Mouse (Mus musculus) heart, embryonic 12.5 days (tissue): ENCODE measurements around the gene Bcap29. TPM values are rescaled to one million over a fixed set of nuclear protein-coding genes. Genes with fewer than 3 reads are reported as not detected.

Experiments
- ATAC-seq: fragments of 200-750 bp; cut with Nextera tagmentation; 2 replicates; pipeline ENCODE4 v1.8.0; 2017; ENCODE audit warnings: moderate TSS enrichment, moderate library complexity; ENCODE audit not compliant: insufficient number of reproducible peaks, low FRiP score
- H3K27ac ChIP-seq: fragments of 300-500 bp; sonication (generic); 2 replicates; pipeline ENCODE4 v1.5.1; 2016; ENCODE audit warnings: mild to moderate bottlenecking, moderate library complexity; ENCODE audit not compliant: poor library complexity, severe bottlenecking
- H3K27me3 ChIP-seq: fragments of 300-500 bp; sonication (generic); replicated peaks from 2 replicates; pipeline ENCODE4 v1.6.1; 2016; ENCODE audit warnings: mild to moderate bottlenecking, moderate library complexity
- H3K36me3 ChIP-seq: fragments of 300-500 bp; sonication (generic); 2 replicates; pipeline ENCODE4 v1.6.1; 2016; ENCODE audit warnings: mild to moderate bottlenecking, moderate library complexity
- H3K4me1 ChIP-seq: fragments of 300-500 bp; sonication (generic); replicated peaks from 2 replicates; pipeline ENCODE4 v1.6.1; 2016; ENCODE audit warnings: mild to moderate bottlenecking
- H3K4me2 ChIP-seq: fragments of 300-500 bp; sonication (generic); 2 replicates; pipeline ENCODE4 v1.6.1; 2016; ENCODE audit warnings: mild to moderate bottlenecking, moderate library complexity
- H3K4me3 ChIP-seq: fragments of 300-500 bp; sonication (generic); 2 replicates; pipeline ENCODE4 v1.5.1; 2016; ENCODE audit warnings: mild to moderate bottlenecking
- H3K9ac ChIP-seq: fragments of 300-500 bp; sonication (generic); 2 replicates; pipeline ENCODE4 v1.6.1; 2016; ENCODE audit warnings: mild to moderate bottlenecking, moderate library complexity
- H3K9me3 ChIP-seq: fragments of 300-500 bp; sonication (generic); replicated peaks from 2 replicates; pipeline ENCODE4 v1.6.1; 2016; ENCODE audit warnings: mild to moderate bottlenecking, moderate library complexity
- WGBS: fragments of 180-500 bp; shearing (Covaris S2); methylation state at CpG from one replicate; pipeline ENCODE4 v1.1.7; 2016; 5-methylcytosine and 5-hydroxymethylcytosine counted together
- polyA plus RNA-seq: library from polyadenylated mRNA; unstranded; fragments of >200 nt; fragmentation: Nextera tagmentation; extraction: Ambion mirVana; gene quantifications from 2 replicates; pipeline ENCODE4 v1.2.1, GENCODE M21; 2016

The Bcap29 gene
- polyA plus RNA-seq, 1 experiment from 2014 or later: 52.8 TPM

DNA sequence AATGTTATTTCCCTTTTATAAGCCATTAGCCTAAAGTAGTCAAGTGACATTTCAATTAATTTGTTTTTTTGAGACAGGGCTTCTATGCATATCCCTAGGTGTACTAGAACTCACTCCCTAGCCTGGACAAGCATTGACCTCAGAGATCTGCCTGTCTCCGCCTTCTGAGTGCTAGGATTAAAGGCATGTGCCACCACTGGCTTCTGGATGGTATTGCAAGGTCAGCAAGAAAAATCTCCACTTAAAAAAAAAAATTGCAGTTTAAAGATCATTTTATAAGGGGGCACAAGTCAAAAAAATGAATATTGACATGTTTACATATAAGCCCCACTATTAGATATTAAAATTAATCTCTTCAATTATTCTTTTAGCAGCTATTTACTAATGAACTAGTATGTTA, 9.4 kb downstream of the Bcap29 start:
- Histone ChIP-seq H3K4me1 (no peaks in the 10 kb centered on the region), H3K27ac (no peak overlapping the region), H3K9me3 (no peaks in the 10 kb centered on the region), H3K9ac (no peak overlapping the region), H3K4me3 (no peak overlapping the region), H3K4me2 (no peak overlapping the region), H3K36me3 (peaks cover 46% of the 10 kb centered on the region), H3K27me3 (no peaks in the 10 kb centered on the region)
- no peak for ATAC-seq
- WGBS: 95% methylated on average over 1 of the region's 1 CpGs

DNA sequence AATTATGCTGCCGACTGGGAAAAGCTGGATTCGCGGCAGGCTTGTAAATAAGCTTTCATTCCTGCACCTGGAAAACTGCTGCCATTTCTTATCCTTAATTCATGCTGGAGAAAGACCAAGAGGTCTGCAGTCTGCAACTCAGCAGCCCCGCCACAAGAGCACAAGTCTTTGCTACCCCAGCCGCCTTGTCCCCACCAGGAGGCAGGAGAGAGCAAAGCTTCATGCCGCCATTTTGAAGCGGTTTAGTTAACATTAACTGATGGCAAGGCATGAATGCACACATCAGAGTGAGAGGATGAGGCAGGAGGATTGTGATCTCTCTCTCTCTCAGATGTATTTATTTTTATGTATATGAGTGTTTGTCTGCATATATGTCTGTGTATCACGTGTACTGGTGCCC, 14.4 kb downstream of the Bcap29 start:
- no peak overlapping the region for H3K4me3 ChIP-seq
- ATAC-seq: no peak
- peaks cover 3% of the 10 kb centered on the region for H3K9me3 ChIP-seq
- peaks cover 7% of the 10 kb centered on the region; the same call in 1 of the 2 replicates for H3K4me1 ChIP-seq
- H3K9ac ChIP-seq: no peak overlapping the region
- H3K4me2 ChIP-seq: no peak overlapping the region
- H3K27me3 ChIP-seq: no peaks in the 10 kb centered on the region
- no peak overlapping the region for H3K27ac ChIP-seq
- peaks cover 24% of the 10 kb centered on the region for H3K36me3 ChIP-seq
- 81% methylated on average over 8 of the region's 8 CpGs for WGBS

DNA sequence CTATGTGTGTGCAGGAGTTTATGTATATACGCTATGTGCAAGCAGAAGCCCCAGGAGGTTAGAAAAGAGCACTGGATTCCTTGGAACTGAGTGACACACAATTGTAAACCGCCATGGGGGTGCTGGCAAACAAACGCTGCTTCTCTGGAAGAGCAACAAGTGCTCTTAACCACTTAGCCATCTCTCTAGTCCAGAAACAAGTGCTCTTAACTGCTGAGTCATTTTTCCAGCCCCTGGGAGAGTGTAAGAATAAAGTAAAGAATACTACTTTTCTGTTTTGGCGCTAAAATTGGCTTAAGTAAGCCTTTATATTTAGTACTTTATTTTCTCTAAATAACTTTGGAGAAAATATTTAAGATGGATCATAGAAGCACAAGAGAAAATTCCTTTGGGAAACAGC, 21.1 kb downstream of the Bcap29 start:
- peaks cover 3% of the 10 kb centered on the region for H3K9me3 ChIP-seq
- no peaks in the 10 kb centered on the region for H3K27me3 ChIP-seq
- ATAC-seq: no peak
- peaks cover 5% of the 10 kb centered on the region; the same call in 1 of the 2 replicates for H3K4me1 ChIP-seq
- H3K9ac ChIP-seq: no peak overlapping the region
- 61% methylated on average over 4 of the region's 4 CpGs for WGBS
- no peak overlapping the region for H3K4me3 ChIP-seq
- peaks cover 17% of the 10 kb centered on the region for H3K36me3 ChIP-seq
- H3K4me2 ChIP-seq: no peak overlapping the region
- no peak overlapping the region for H3K27ac ChIP-seq

DNA sequence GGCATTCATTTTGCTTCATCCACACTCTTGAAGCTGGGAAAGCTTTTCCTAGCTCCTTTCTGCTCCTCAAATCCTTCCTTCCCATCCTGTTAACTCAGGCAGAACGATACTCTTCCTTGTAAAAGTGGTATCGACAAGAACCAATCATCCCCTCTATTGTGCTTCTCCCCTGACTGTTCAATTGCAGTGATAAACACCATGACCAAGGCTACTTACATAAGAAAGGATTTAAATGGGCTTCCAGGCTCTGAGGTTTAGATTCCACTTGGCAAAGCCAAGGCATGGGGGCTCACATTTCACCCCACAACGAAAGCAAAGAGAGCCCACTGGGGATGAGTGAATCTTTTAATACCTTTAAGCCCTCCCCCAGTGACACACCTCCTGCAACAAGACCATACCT, 26.3 kb downstream of the Bcap29 start:
- Histone ChIP-seq H3K4me1 (peaks cover 8% of the 10 kb centered on the region), H3K36me3 (0 out of 2 replicates have a peak, but pooled peaks cover 7% of the 10 kb centered on the region), H3K9me3 (no peaks in the 10 kb centered on the region), H3K4me3 (no peak overlapping the region), H3K9ac (no peak overlapping the region), H3K4me2 (no peak overlapping the region), H3K27ac (no peak overlapping the region), H3K27me3 (no peaks in the 10 kb centered on the region)
- WGBS: 43% methylated on average over 3 of the region's 3 CpGs
- ATAC-seq: no peak

DNA sequence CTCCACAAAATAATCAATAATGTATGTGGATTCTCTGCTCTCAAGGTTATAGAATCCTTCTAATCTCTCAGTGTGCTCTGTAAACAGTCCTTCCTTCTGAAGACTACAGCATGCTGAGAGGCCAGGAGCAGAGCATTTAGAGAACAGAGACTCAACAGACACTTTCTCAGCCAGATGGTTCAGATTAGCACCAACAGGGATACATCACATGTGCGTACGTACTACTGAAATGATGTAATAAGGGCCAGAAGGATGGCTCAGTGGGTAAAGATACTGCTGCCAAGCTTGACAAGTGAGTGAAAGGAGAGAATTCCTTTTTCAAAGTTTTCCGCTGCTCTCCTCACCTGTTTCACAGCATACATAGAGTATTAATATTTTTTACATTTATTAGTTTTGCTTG, 29.6 kb downstream of the Bcap29 start:
- H3K4me3 ChIP-seq: no peak overlapping the region
- ATAC-seq: no peak

DNA sequence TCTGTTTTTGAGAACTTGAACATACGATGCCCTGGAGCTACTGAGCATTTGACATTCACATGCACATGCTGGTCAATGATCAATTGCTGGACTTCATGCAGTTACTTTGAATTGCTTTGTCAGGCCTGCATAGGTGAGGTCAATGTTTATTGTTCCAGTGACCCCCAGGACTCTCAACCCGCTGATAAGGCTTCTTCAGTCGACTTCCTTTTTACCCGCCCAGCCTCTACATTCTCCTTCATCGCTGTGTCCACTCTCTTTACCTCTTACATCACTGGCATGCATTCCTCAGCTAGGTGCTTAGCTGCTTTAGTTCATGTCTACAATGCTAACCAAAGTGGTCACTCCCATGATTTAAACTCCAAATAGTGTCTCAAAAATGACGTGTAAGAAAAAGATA, 30.9 kb downstream of the Bcap29 start:
- WGBS: 35% methylated on average over 6 of the region's 6 CpGs
- peaks cover 8% of the 10 kb centered on the region for H3K4me1 ChIP-seq
- ATAC-seq: no peak

More for the DNA sequence above, 29.6 kb downstream of the Bcap29 start:
- Histone ChIP-seq H3K27me3 (no peaks in the 10 kb centered on the region), H3K4me2 (no peak overlapping the region), H3K36me3 (0 out of 2 replicates have a peak, but pooled peaks cover 3% of the 10 kb centered on the region), H3K9ac (0 out of 2 replicates have a peak overlapping the region, but pooled peaks have one; percentile 7), H3K9me3 (no peaks in the 10 kb centered on the region), H3K4me1 (peaks cover 8% of the 10 kb centered on the region), H3K27ac (no peak overlapping the region)
- WGBS: 73% methylated on average over 3 of the region's 3 CpGs

DNA sequence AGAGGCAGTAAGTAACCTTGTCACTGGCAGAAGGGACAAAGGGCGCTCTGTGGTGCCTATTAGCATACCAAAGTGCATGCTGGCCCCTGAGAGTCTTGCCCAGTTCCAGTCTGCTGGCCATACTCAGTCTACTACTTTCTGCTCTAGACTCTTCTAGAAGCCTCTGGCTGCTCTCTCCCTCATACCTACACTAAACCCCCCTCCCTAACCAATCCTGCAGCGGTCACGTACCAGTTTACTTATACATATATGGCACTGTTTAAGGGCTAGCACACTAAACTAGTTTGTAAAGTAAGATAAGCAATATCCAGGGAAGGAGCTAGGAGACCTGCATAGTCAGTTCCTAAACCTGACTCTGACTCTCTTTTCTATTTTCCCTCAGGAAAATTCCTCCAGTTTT, 40.2 kb downstream of the Bcap29 start:
- Histone ChIP-seq H3K4me2 (no peak overlapping the region), H3K9ac (no peak overlapping the region), H3K36me3 (peaks cover 8% of the 10 kb centered on the region; the same call in 1 of the 2 replicates), H3K4me3 (no peak overlapping the region), H3K9me3 (no peaks in the 10 kb centered on the region), H3K4me1 (0 out of 2 replicates have a peak, but pooled peaks cover 2% of the 10 kb centered on the region), H3K27ac (no peak overlapping the region), H3K27me3 (no peaks in the 10 kb centered on the region)
- no peak for ATAC-seq
- WGBS: 90% methylated on average over 3 of the region's 3 CpGs

More for the DNA sequence above, 30.9 kb downstream of the Bcap29 start:
- H3K4me2 ChIP-seq: no peak overlapping the region
- no peak overlapping the region for H3K27ac ChIP-seq
- no peaks in the 10 kb centered on the region for H3K27me3 ChIP-seq
- H3K36me3 ChIP-seq: peaks cover 6% of the 10 kb centered on the region; the same call in 1 of the 2 replicates
- H3K4me3 ChIP-seq: no peak overlapping the region
- no peaks in the 10 kb centered on the region for H3K9me3 ChIP-seq
- H3K9ac ChIP-seq: no peak overlapping the region

DNA sequence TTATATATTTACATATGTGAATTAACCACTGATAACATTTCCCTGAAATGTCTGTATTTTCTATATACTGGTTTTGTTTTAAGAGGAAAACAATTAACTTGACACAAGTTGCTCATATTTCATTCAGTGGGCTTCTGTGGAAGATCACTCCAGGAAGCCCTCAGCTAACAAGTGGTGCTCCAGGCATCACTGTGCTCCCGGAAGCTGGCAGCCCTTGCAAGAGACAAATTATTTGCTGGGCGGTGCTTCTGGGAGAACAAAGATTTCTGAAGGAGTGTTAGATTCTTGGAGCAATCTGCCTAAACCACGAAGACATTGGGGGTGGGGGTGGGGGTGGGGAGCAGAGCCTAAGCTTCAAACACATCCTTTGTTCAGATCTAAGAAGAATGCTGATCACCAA, 42.4 kb downstream of the Bcap29 start:
- H3K4me3 ChIP-seq: no peak overlapping the region
- 32% methylated on average over 3 of the region's 3 CpGs for WGBS
- no peak for ATAC-seq
- H3K36me3 ChIP-seq: peaks cover 8% of the 10 kb centered on the region; the same call in 1 of the 2 replicates
- H3K9me3 ChIP-seq: no peaks in the 10 kb centered on the region; the same call in 1 of the 2 replicates
- H3K4me2 ChIP-seq: no peak overlapping the region
- 0 out of 2 replicates have a peak, but pooled peaks cover 2% of the 10 kb centered on the region for H3K4me1 ChIP-seq
- H3K27ac ChIP-seq: no peak overlapping the region
- H3K9ac ChIP-seq: no peak overlapping the region
- H3K27me3 ChIP-seq: no peaks in the 10 kb centered on the region

DNA sequence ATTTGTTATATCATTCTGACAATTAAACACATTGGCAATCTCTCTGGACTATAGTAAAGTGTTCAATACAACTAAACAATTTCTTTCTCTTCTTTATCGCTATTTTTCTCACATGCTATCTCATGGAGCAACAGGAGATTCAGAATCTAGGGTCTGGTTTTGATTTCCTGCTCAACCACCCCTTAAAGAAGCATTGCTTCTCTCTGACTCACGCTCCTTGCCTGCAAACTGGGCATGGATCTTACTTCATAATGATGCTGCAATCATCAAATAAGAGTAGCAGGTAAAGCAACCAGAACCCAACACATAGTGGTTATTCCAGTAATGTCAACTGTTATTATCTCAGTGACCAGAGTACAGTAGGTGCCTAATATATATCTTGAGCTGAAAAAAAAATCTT, 50.7 kb downstream of the Bcap29 start:
- Histone ChIP-seq H3K9me3 (no peaks in the 10 kb centered on the region; the same call in 1 of the 2 replicates), H3K27me3 (no peaks in the 10 kb centered on the region), H3K4me1 (peaks cover 8% of the 10 kb centered on the region; the same call in 1 of the 2 replicates), H3K9ac (no peak overlapping the region), H3K36me3 (no peaks in the 10 kb centered on the region), H3K4me3 (no peak overlapping the region), H3K4me2 (no peak overlapping the region), H3K27ac (no peak overlapping the region)
- ATAC-seq: no peak
- 71% methylated on average over 2 of the region's 2 CpGs for WGBS

DNA sequence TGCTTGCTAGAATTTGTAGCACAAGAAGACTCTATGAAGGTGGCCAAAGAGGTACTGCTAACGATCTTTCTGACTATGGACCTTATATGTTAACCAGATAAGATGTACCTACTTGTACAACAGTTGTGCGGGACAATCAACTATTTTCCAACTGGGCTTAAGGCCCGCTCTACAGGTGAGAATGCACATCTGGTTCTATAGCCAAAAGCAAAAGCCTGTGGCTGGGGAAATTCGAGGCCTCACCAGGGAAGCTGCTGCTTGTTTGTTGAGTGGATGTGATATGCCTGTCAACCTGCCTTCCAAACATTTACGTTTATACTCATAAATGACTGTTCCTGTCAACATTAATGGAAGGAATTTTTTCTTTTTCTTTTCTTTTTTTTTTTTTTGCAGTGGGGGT, 52.4 kb downstream of the Bcap29 start:
- ATAC-seq: no peak
- H3K9me3 ChIP-seq: no peaks in the 10 kb centered on the region
- H3K4me1 ChIP-seq: peaks cover 8% of the 10 kb centered on the region; the same call in 1 of the 2 replicates
- no peak overlapping the region for H3K27ac ChIP-seq
- no peaks in the 10 kb centered on the region for H3K36me3 ChIP-seq
- no peaks in the 10 kb centered on the region for H3K27me3 ChIP-seq
- no peak overlapping the region for H3K4me2 ChIP-seq
- H3K9ac ChIP-seq: no peak overlapping the region
- WGBS: 85% methylated on average over 5 of the region's 5 CpGs
- no peak overlapping the region for H3K4me3 ChIP-seq

DNA sequence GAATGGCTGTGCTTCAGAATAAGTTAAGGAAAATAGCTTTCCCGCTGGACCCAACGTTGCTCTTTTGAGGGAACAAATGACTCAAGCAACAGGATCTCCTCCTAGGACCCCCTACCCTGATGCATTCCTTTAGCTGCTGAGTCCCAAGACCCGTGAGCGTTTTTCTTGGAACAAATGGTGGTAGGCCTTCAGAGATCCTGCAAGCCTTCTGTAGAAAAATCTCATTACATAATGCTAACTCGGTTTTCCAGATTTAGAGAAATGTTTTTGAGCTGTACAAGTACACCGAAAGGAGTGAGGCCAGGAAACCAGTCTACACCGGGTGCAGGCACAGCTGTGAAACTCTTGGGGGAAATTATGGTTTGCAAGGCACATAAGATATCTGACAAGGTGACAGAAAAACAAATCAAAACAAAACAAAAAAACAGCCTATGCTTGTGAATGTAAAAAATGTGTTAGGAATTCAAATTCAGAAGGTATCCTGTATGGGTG, 53.1 kb downstream of the Bcap29 start:
- no peaks in the 10 kb centered on the region for H3K27me3 ChIP-seq
- H3K9ac ChIP-seq: no peak overlapping the region
- peaks cover 8% of the 10 kb centered on the region; the same call in 1 of the 2 replicates for H3K4me1 ChIP-seq
- H3K9me3 ChIP-seq: no peaks in the 10 kb centered on the region
- WGBS: 55% methylated on average over 7 of the region's 7 CpGs
- no peak overlapping the region for H3K27ac ChIP-seq
- no peaks in the 10 kb centered on the region for H3K36me3 ChIP-seq
- H3K4me3 ChIP-seq: no peak overlapping the region
- ATAC-seq: no peak
- H3K4me2 ChIP-seq: no peak overlapping the region
